Mouse (Mus musculus) forebrain, embryonic 14.5 days (tissue): ENCODE measurements around the gene Zfp526. TPM values are rescaled to one million over a fixed set of nuclear protein-coding genes. Genes with fewer than 3 reads are reported as not detected.

Source experiments
- ATAC-seq: fragments of 200-750 bp; cut with Nextera tagmentation; 2 replicates; pipeline ENCODE4 v1.8.0; 2017; ENCODE audit warnings: mild to moderate bottlenecking, moderate library complexity
- DNase-seq: peaks from one replicate; pipeline ENCODE4 v3.0.0-alpha.2; 2015; ENCODE audit warnings: low spot score
- H3K27ac ChIP-seq: fragments of 300-500 bp; sonication (generic); 2 replicates; pipeline ENCODE4 v1.5.1; 2014; ENCODE audit warnings: low read depth, mild to moderate bottlenecking, control low read depth, low read length, moderate library complexity
- H3K27me3 ChIP-seq: fragments of 300-500 bp; sonication (generic); replicated peaks from 2 replicates; pipeline ENCODE4 v1.6.1; 2014; ENCODE audit warnings: low read length, control low read depth, mixed read lengths; ENCODE audit not compliant: control insufficient read depth, insufficient read depth
- H3K36me3 ChIP-seq: fragments of 300-500 bp; sonication (generic); 2 replicates; pipeline ENCODE4 v1.6.1; 2014; ENCODE audit warnings: low read length, control low read depth; ENCODE audit not compliant: control insufficient read depth, insufficient read depth
- H3K4me1 ChIP-seq: fragments of 300-500 bp; sonication (generic); 2 replicates; pipeline ENCODE4 v1.6.1; 2014; ENCODE audit warnings: antibody characterized with exemption, low read length, control low read depth; ENCODE audit not compliant: control insufficient read depth, insufficient read depth
- H3K4me2 ChIP-seq: fragments of 300-500 bp; sonication (generic); 2 replicates; pipeline ENCODE4 v1.6.1; 2014; ENCODE audit warnings: mild to moderate bottlenecking, control low read depth, low read length
- H3K4me3 ChIP-seq: fragments of 300-500 bp; sonication (generic); 2 replicates; pipeline ENCODE4 v1.5.1; 2014; ENCODE audit warnings: low read depth, low read length, control low read depth
- H3K9ac ChIP-seq: fragments of 300-500 bp; sonication (generic); 2 replicates; pipeline ENCODE4 v1.6.1; 2014; ENCODE audit warnings: mild to moderate bottlenecking, low read length, control low read depth, moderate library complexity
- H3K9me3 ChIP-seq: fragments of 300-500 bp; sonication (generic); replicated peaks from 2 replicates; pipeline ENCODE4 v1.6.1; 2016; ENCODE audit warnings: low read length, control low read depth, mixed read lengths; ENCODE audit not compliant: control insufficient read depth
- WGBS: fragments of 180-500 bp; shearing (Covaris S2); extraction: QIAGEN DNeasy Blood & Tissue Kit; methylation state at CpG from one replicate; pipeline ENCODE4 v1.1.7; 2014; 5-methylcytosine and 5-hydroxymethylcytosine counted together
- polyA plus RNA-seq: library from polyadenylated mRNA; unstranded; fragments of >200 nt; fragmentation: Nextera tagmentation; extraction: Ambion mirVana; gene quantifications from 2 replicates; pipeline ENCODE4 v1.2.1, GENCODE M21; 2014

Gene Zfp526
- polyA plus RNA-seq, 1 experiment from 2014 or later = 2.3 TPM

GRCm38 (mm10) chr7:25246079-25246758, 25.0 kb downstream of the Zfp526 start:
- DNase-seq (peak; percentile 54), ATAC-seq (no peak)
- H3K36me3 ChIP-seq = peaks cover 23% of the 10 kb centered on the region
- H3K9me3 ChIP-seq = no peaks in the 10 kb centered on the region
- 44% methylated on average over 20 of the region's 20 CpGs for WGBS
- peak overlapping the region; percentile 79 for H3K9ac ChIP-seq
- H3K27ac ChIP-seq = peak overlapping the region; percentile 94
- H3K27me3 ChIP-seq = no peaks in the 10 kb centered on the region
- peak overlapping the region; percentile 78 for H3K4me3 ChIP-seq
- peaks cover 24% of the 10 kb centered on the region for H3K4me1 ChIP-seq
- H3K4me2 ChIP-seq = peak overlapping the region; percentile 98

- H3K9me3 ChIP-seq = no peaks in the 10 kb centered on the region
- peak overlapping the region; percentile 79 for H3K9ac ChIP-seq
- H3K36me3 ChIP-seq = peaks cover 23% of the 10 kb centered on the region
- WGBS = 31% methylated on average over 4 of the region's 4 CpGs
- H3K4me3 ChIP-seq = peak overlapping the region; percentile 78
- H3K4me1 ChIP-seq = peaks cover 29% of the 10 kb centered on the region
- H3K4me2 ChIP-seq = peak overlapping the region; percentile 98
- ATAC-seq (no peak), DNase-seq (peak; percentile 68)
- H3K27me3 ChIP-seq = no peaks in the 10 kb centered on the region
- peak overlapping the region; percentile 94 for H3K27ac ChIP-seq
These were observed 25.5 kb downstream of the Zfp526 start for GRCm38 (mm10) chr7:25246759-25247137.

DNA sequence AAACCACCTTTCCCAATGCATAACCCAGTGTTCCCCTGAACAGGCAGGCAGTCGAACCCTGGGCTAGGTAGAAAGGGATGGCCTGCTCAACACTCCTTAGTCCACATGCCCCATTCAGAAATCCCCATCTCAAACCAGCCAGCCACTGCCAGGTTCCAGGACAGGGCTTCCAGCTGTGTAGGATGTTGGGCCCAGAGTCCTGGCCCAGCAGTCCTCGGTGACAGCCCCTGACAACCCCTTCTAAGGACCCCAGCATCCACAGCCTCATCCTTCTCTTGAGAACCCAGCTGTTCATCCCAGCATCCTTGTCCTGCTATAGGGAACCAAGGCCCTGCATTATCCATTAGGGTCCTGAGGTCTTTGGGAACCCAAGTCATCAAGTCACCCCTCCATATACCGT, 26.3 kb downstream of the Zfp526 start:
- Histone ChIP-seq H3K27ac (peak overlapping the region; percentile 94), H3K36me3 (peaks cover 23% of the 10 kb centered on the region), H3K4me1 (peaks cover 30% of the 10 kb centered on the region), H3K4me3 (peak overlapping the region; percentile 78), H3K9ac (peak overlapping the region; percentile 79), H3K27me3 (no peaks in the 10 kb centered on the region), H3K4me2 (peak overlapping the region; percentile 98), H3K9me3 (no peaks in the 10 kb centered on the region)
- ATAC-seq = no peak
- DNase-seq = no peak
- WGBS = 4% methylated on average over 3 of the region's 3 CpGs

GRCm38 (mm10) chr7:25248018-25248647, 26.9 kb downstream of the Zfp526 start:
- H3K27me3 ChIP-seq = no peaks in the 10 kb centered on the region
- ATAC-seq (peak; percentile 43), DNase-seq (peak; percentile 79)
- under 1% methylated on average over 18 of the region's 18 CpGs for WGBS
- H3K27ac ChIP-seq = peak overlapping the region; percentile 94
- peak overlapping the region; percentile 98 for H3K4me2 ChIP-seq
- H3K4me1 ChIP-seq = peaks cover 30% of the 10 kb centered on the region
- no peaks in the 10 kb centered on the region for H3K9me3 ChIP-seq
- H3K4me3 ChIP-seq = peak overlapping the region; percentile 78
- H3K9ac ChIP-seq = peak overlapping the region; percentile 79
- peaks cover 23% of the 10 kb centered on the region for H3K36me3 ChIP-seq

DNA sequence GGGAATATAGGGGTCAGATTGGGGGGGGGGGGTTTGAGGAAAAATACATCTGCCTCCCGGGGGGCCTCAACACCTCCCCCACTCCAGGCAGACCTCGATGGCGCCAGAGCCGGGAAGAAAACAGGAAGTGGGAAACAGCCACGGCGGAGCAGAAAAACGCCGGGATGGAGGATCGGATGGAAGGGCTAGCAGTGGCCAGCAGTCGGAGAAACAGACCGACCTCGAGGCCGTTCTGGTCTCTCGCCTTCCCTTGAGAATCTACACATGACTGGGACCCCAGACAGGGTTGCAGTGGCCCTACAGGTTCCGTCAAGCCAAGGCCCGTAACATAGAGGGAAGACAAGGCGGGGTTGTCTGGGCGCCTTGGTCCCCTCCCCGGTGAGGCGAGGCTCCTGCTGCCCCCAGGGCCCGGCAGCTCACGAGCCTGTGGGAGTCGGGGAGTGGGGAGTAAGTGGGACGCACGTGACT, 27.7 kb downstream of the Zfp526 start:
- ATAC-seq (no peak; the same call in 1 of the 2 replicates), DNase-seq (no peak)
- Histone ChIP-seq H3K9me3 (no peaks in the 10 kb centered on the region), H3K4me2 (peak overlapping the region; percentile 98), H3K27me3 (no peaks in the 10 kb centered on the region), H3K9ac (peak overlapping the region; percentile 79), H3K36me3 (peaks cover 19% of the 10 kb centered on the region), H3K4me3 (peak overlapping the region; percentile 78), H3K4me1 (peaks cover 30% of the 10 kb centered on the region), H3K27ac (peak overlapping the region; percentile 94)
- WGBS = 1% methylated on average over 21 of the region's 25 CpGs

DNA sequence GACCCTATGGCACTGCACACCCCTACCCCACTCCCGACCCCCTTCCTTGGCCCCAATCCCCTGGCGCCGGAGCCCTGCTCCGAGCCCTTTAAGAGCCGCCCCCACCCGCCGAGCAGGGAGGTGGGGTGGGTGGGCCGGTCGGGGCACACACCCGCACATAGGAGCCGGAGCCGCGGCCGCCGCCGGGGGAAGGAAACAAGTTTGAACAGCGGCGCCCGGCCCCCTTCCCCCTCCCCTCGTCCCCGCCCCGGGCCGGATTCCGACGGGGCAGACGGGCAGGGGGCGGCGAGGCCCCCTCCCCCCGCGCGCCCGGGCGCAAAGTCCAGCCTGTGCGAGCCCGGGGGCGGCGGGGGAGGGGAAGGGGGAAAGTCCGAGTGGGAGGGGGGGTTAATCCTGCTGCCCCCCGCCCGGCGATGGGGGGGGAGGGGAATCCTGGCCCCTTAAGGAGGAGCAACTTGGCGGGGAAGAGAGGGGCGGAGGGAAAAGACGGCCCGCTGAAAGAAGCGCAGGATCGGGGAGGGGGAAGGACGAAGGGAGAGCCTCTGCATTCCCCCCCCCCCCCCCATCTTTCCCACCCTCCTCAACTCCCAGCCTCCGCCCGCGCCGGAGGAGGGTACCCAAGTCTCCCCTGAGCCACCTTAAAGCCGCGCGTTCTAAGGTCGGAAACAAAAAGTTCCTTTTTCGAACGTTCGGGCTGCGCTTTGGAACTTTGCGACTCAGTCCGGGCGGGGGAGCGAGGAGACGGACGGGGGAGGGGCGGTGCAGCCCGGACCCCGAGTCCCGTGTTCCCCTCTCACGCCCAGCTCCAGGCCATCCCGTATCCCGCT, 28.3 kb downstream of the Zfp526 start:
- H3K4me1 ChIP-seq = peaks cover 30% of the 10 kb centered on the region
- no peaks in the 10 kb centered on the region for H3K27me3 ChIP-seq
- H3K27ac ChIP-seq = peak overlapping the region; percentile 94
- peaks cover 15% of the 10 kb centered on the region for H3K36me3 ChIP-seq
- DNase-seq = peak; percentile 80
- H3K4me3 ChIP-seq = peak overlapping the region; percentile 78
- 2% methylated on average over 37 of the region's 73 CpGs for WGBS
- H3K9ac ChIP-seq = peak overlapping the region; percentile 79
- H3K9me3 ChIP-seq = no peaks in the 10 kb centered on the region
- peak; percentile 35 for ATAC-seq
- H3K4me2 ChIP-seq = peak overlapping the region; percentile 98

- H3K27me3 ChIP-seq = no peaks in the 10 kb centered on the region
- peaks cover 30% of the 10 kb centered on the region for H3K4me1 ChIP-seq
- peak within 1 kb of the TSS; percentile 79 for H3K9ac ChIP-seq
- peak; percentile 79 for ATAC-seq
- H3K4me2 ChIP-seq = peak within 1 kb of the TSS; percentile 98
- DNase-seq = peak; percentile 90
- peak within 1 kb of the TSS; percentile 94 for H3K27ac ChIP-seq
- H3K36me3 ChIP-seq = peaks cover 7% of the 10 kb centered on the region
- no peaks in the 10 kb centered on the region for H3K9me3 ChIP-seq
- 1% methylated on average over 75 of the region's 81 CpGs for WGBS
- H3K4me3 ChIP-seq = peak within 1 kb of the TSS; percentile 78
These were observed 29.1 kb downstream of the Zfp526 start, which contains the start of gene Erf for GRCm38 (mm10) chr7:25250141-25250972. TSS of gene Erf (minus strand) at chr7:25250761.
